Mouse (Mus musculus) liver, postnatal 0 days (tissue): ENCODE measurements around the gene Pi4kb.

Source experiments
- CTCF ChIP-seq: sonication (generic); IDR thresholded peaks from 2 replicates; pipeline ENCODE4 v1.5.1; 2016; ENCODE audit warnings: antibody characterized with exemption, low read depth
- EP300 ChIP-seq: IDR thresholded peaks from 2 replicates; pipeline ENCODE4 v1.6.1; 2016; ENCODE audit warnings: antibody characterized with exemption, low read depth, mild to moderate bottlenecking

DNA sequence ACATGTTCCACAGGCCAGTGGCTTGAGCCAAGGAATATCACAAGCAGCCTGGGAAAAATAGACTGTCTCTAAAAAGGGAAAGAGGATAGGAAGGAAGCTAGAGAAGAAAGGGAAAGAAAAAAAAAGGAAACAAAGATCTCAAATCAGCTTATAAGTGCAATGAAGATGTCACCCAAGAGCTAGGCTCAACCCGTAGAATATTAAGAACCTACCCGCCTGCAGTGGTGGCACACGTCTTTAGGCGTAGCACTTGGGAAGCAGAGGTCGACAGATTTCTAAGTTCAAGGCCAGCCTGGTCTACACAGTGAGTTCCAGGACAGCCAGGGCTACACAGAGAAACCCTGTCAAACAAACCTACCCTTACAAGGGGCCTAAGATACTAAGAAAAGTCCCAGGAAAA lies 911 bp upstream of the Pi4kb start:
- TF ChIP-seq CTCF (no peak), EP300 (no peak)
